Mouse (Mus musculus) brain, embryonic 14.5 days (tissue): Measurements from ENCODE around the gene Aars2.

Experiments used
- CTCF ChIP-seq: fragments of 200-500 bp; IDR thresholded peaks from 2 replicates; pipeline ENCODE4 v1.5.1; 2012; ENCODE audit warnings: inconsistent platforms, mild to moderate bottlenecking, moderate library complexity, borderline replicate concordance; ENCODE audit not compliant: insufficient read depth, insufficient read length; ENCODE audit errors: extremely low read depth
- POLR2A ChIP-seq: fragments of 200-500 bp; IDR thresholded peaks from 2 replicates; pipeline ENCODE4 v1.6.1; 2012; ENCODE audit warnings: mild to moderate bottlenecking, inconsistent platforms, borderline replicate concordance; ENCODE audit not compliant: poor library complexity, insufficient read depth, insufficient read length, severe bottlenecking; ENCODE audit errors: extremely low read depth

GRCm38 (mm10) chr17:45502324-45502723 lies 4.3 kb upstream of the Aars2 start:
- TF ChIP-seq CTCF (no peak), POLR2A (no peak)
